Mouse (Mus musculus): ENCODE data around the gene Pla2g4a. TPM values are rescaled to one million over a fixed set of nuclear protein-coding genes. Genes with fewer than 3 reads are reported as not detected.

The Pla2g4a gene
- polyA plus RNA-seq, 1 experiment, result 1.0 TPM

- no peak for TF ChIP-seq CTCF (IDR thresholded peaks at IDR 0.05; ENCODE audit: control insufficient read depth, insufficient read depth, insufficient replicate concordance, low read depth, low read length)
- TF ChIP-seq POLR2A (IDR thresholded peaks at IDR 0.05; ENCODE audit: control insufficient read depth, low read depth, low read length), result no peak
- H3K27me3 ChIP-seq (ENCODE audit: control insufficient read depth, insufficient read depth, low read length), result no peaks in the 10 kb centered on the region
- no peaks in the 10 kb centered on the region for H3K36me3 ChIP-seq (ENCODE audit: control insufficient read depth, insufficient read depth, low read length)
- no peak overlapping the region for H3K27ac ChIP-seq (ENCODE audit: control insufficient read depth, insufficient read depth, low read depth, low read length)
- no peak overlapping the region for H3K4me3 ChIP-seq (ENCODE audit: control insufficient read depth, low read depth, low read length)
- H3K4me1 ChIP-seq (ENCODE audit: control insufficient read depth, insufficient read depth, low read length), result no peaks in the 10 kb centered on the region
Measured at GRCm38 (mm10) chr1:149948066-149948825, 12.8 kb downstream of the Pla2g4a start.

- no peaks in the 10 kb centered on the region for H3K36me3 ChIP-seq (ENCODE audit: control insufficient read depth, insufficient read depth, low read length)
- H3K4me3 ChIP-seq (ENCODE audit: control insufficient read depth, low read depth, low read length), result no peak overlapping the region
- no peak overlapping the region for H3K27ac ChIP-seq (ENCODE audit: control insufficient read depth, insufficient read depth, low read depth, low read length)
- TF ChIP-seq POLR2A (IDR thresholded peaks at IDR 0.05; ENCODE audit: control insufficient read depth, low read depth, low read length), result no peak
- H3K4me1 ChIP-seq (ENCODE audit: control insufficient read depth, insufficient read depth, low read length), result no peaks in the 10 kb centered on the region
- H3K27me3 ChIP-seq (ENCODE audit: control insufficient read depth, insufficient read depth, low read length), result no peaks in the 10 kb centered on the region
Measured at GRCm38 (mm10) chr1:149946993-149947392, 14.1 kb downstream of the Pla2g4a start.

- Histone ChIP-seq H3K4me3 (ENCODE audit: control insufficient read depth, low read depth, low read length) (no peak overlapping the region), H3K27ac (ENCODE audit: control insufficient read depth, insufficient read depth, low read depth, low read length) (no peak overlapping the region), H3K27me3 (ENCODE audit: control insufficient read depth, insufficient read depth, low read length) (no peaks in the 10 kb centered on the region), H3K4me1 (ENCODE audit: control insufficient read depth, insufficient read depth, low read length) (no peaks in the 10 kb centered on the region), H3K36me3 (ENCODE audit: control insufficient read depth, insufficient read depth, low read length) (no peaks in the 10 kb centered on the region)
- TF ChIP-seq CTCF (IDR thresholded peaks at IDR 0.05; ENCODE audit: control insufficient read depth, insufficient read depth, insufficient replicate concordance, low read depth, low read length), result no peak
- no peak for TF ChIP-seq POLR2A (IDR thresholded peaks at IDR 0.05; ENCODE audit: control insufficient read depth, low read depth, low read length)
Measured at GRCm38 (mm10) chr1:149946432-149946831, 14.7 kb downstream of the Pla2g4a start.

- Histone ChIP-seq H3K4me3 (ENCODE audit: control insufficient read depth, low read depth, low read length) (no peak overlapping the region), H3K27me3 (ENCODE audit: control insufficient read depth, insufficient read depth, low read length) (no peaks in the 10 kb centered on the region), H3K36me3 (ENCODE audit: control insufficient read depth, insufficient read depth, low read length) (no peaks in the 10 kb centered on the region), H3K27ac (ENCODE audit: control insufficient read depth, insufficient read depth, low read depth, low read length) (no peak overlapping the region), H3K4me1 (ENCODE audit: control insufficient read depth, insufficient read depth, low read length) (no peaks in the 10 kb centered on the region)
- TF ChIP-seq CTCF (IDR thresholded peaks at IDR 0.05; ENCODE audit: control insufficient read depth, insufficient read depth, insufficient replicate concordance, low read depth, low read length) (no peak), POLR2A (IDR thresholded peaks at IDR 0.05; ENCODE audit: control insufficient read depth, low read depth, low read length) (no peak)
Measured at GRCm38 (mm10) chr1:149943611-149944010, 17.5 kb downstream of the Pla2g4a start.

GRCm38 (mm10) chr1:149940301-149940700 lies 20.8 kb downstream of the Pla2g4a start:
- Histone ChIP-seq H3K36me3 (ENCODE audit: control insufficient read depth, insufficient read depth, low read length) (no peaks in the 10 kb centered on the region), H3K27ac (ENCODE audit: control insufficient read depth, insufficient read depth, low read depth, low read length) (no peak overlapping the region), H3K4me3 (ENCODE audit: control insufficient read depth, low read depth, low read length) (no peak overlapping the region), H3K27me3 (ENCODE audit: control insufficient read depth, insufficient read depth, low read length) (no peaks in the 10 kb centered on the region), H3K4me1 (ENCODE audit: control insufficient read depth, insufficient read depth, low read length) (no peaks in the 10 kb centered on the region)
- TF ChIP-seq CTCF (IDR thresholded peaks at IDR 0.05; ENCODE audit: control insufficient read depth, insufficient read depth, insufficient replicate concordance, low read depth, low read length) (no peak), POLR2A (IDR thresholded peaks at IDR 0.05; ENCODE audit: control insufficient read depth, low read depth, low read length) (no peak)

GRCm38 (mm10) chr1:149939261-149940032 lies 21.6 kb downstream of the Pla2g4a start:
- H3K27ac ChIP-seq (ENCODE audit: control insufficient read depth, insufficient read depth, low read depth, low read length), result no peak overlapping the region
- H3K4me3 ChIP-seq (ENCODE audit: control insufficient read depth, low read depth, low read length), result no peak overlapping the region
- H3K36me3 ChIP-seq (ENCODE audit: control insufficient read depth, insufficient read depth, low read length), result no peaks in the 10 kb centered on the region
- no peaks in the 10 kb centered on the region for H3K27me3 ChIP-seq (ENCODE audit: control insufficient read depth, insufficient read depth, low read length)
- no peak for TF ChIP-seq CTCF (IDR thresholded peaks at IDR 0.05; ENCODE audit: control insufficient read depth, insufficient read depth, insufficient replicate concordance, low read depth, low read length)
- no peak for TF ChIP-seq POLR2A (IDR thresholded peaks at IDR 0.05; ENCODE audit: control insufficient read depth, low read depth, low read length)
- H3K4me1 ChIP-seq (ENCODE audit: control insufficient read depth, insufficient read depth, low read length), result no peaks in the 10 kb centered on the region

GRCm38 (mm10) chr1:149937825-149938224 lies 23.3 kb downstream of the Pla2g4a start:
- Histone ChIP-seq H3K4me1 (ENCODE audit: control insufficient read depth, insufficient read depth, low read length) (no peaks in the 10 kb centered on the region), H3K27me3 (ENCODE audit: control insufficient read depth, insufficient read depth, low read length) (no peaks in the 10 kb centered on the region), H3K4me3 (ENCODE audit: control insufficient read depth, low read depth, low read length) (no peak overlapping the region), H3K36me3 (ENCODE audit: control insufficient read depth, insufficient read depth, low read length) (no peaks in the 10 kb centered on the region), H3K27ac (ENCODE audit: control insufficient read depth, insufficient read depth, low read depth, low read length) (no peak overlapping the region)
- TF ChIP-seq POLR2A (IDR thresholded peaks at IDR 0.05; ENCODE audit: control insufficient read depth, low read depth, low read length) (no peak), CTCF (IDR thresholded peaks at IDR 0.05; ENCODE audit: control insufficient read depth, insufficient read depth, insufficient replicate concordance, low read depth, low read length) (no peak)
